Mouse (Mus musculus) cerebral cortex, adult 2 months (tissue): ENCODE data around the gene Macrod1.

Source experiments
- WGBS: fragments of 180-500 bp; shearing (Covaris S2); methylation state at CpG from one replicate; pipeline ENCODE4 v1.1.7; 2018; 5-methylcytosine and 5-hydroxymethylcytosine counted together

Gene Macrod1

DNA sequence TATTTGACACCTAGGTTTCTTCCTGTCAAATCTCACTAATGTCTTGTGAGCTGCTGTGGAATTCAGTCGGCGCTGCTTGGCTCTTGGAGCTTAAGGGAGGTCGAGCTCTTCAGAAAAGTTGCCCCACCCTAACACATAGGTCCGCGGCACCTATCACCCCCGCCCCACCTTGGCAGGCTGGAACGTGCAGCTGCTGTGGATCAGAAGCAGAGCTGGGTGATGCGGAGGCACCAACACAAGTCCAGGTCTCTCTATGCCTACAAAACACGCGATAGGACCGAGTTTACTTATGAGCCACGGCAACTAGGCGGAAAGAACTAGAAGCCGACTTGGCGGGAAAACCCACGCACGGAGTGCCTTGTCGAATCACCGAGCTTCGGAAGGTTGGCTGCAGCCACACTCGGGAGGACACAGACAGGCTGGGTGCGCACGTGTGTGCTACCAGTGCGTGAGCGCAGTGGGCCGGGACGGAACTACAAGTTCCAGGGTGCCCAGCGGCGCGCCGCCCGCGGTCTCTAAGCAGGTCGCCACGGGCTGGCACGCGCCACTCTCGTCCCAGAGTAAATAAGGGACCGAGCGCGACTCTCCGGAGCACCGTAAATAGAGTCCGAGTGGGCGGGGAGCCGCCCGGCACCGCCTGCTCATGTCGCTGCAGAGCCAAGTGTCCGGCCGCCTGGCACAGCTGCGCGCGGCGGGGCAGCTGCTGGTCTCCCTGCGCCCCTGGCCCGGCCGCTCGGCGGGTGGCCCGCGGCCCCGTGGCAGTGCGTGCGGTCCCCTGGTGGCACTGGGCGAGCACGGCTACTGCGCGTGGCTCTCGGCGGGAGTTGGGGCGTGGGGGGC is at the start of gene Macrod1:
Gene Macrod1, plus strand, starts transcription at position 563 of the 840 bp plus-strand sequence.
- under 1% methylated on average over 72 of the region's 72 CpGs for WGBS

DNA sequence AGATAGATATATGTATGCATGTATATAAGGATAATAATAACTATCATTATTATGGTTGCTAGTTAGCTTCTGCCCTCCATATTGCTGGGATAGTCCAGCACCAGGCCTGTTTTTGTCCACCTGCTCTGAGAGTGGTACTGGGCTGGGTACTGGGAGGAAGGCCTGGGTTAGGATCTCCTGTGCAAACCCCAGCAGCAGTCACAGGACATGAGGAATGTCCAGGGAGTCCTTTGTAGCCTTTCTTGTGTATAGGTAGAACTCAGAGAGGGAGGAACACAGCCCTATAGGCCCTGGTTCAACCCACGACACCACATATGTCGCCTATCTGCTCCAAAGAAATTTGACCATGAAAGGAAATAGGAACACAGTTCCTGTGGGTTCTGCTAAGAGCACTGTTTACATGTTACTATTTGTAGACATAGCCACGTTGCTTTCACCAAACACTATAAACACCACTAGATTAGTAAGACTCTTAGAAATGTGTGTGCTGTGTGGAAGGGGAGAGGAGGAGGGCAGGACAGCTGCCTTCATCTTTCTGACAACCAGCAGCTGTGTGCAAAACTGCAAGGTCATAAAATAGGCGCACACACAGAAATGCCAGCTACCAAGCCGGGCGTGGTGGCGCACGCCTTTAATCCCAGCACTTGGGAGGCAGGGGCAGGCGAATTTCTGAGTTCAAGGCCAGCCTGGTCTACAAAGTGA is 49.6 kb upstream of the Macrod1 start:
- WGBS = 78% methylated on average over 9 of the region's 9 CpGs

DNA sequence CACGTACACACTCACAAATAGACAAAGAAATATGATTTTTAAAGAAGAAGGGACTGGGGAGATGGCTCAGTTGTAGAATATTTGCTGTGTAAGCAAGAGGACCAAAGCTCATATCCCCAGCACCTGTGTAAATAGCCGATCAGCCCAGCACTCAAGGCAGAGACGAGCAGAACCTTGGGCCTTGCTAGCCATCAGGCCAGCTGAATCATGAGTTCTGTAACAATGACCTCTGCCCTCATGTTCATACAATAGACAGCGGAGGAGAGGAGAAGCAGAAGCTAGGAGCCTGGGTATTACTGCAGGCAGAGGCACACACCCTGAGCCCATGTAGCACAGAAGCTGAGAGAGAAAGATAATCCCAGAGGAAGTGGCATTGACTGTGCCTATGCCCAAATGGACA is 44.2 kb upstream of the Macrod1 start:
- WGBS = 88% methylated on average over 4 of the region's 4 CpGs

DNA sequence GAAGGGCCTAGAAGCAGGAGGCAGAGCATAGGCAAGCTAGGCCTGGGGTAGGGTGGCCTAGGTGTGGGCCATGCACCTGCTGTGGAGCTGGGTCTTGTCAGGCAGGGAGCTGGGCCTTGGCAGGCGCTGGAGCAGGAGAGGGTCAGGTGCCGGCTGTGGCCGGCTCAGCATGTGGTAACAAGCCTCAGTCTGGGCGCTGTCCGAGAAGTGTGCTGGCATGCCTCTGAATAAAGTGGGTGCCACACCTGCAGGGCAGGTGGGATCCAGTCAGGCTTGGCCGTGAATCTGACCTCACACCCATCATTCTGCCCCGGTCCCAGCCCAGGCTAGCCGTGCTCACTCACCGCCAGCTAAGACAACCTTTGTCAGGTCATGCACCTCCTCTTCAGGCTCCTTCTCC is 42.6 kb upstream of the Macrod1 start:
- 95% methylated on average over 9 of the region's 9 CpGs for WGBS

DNA sequence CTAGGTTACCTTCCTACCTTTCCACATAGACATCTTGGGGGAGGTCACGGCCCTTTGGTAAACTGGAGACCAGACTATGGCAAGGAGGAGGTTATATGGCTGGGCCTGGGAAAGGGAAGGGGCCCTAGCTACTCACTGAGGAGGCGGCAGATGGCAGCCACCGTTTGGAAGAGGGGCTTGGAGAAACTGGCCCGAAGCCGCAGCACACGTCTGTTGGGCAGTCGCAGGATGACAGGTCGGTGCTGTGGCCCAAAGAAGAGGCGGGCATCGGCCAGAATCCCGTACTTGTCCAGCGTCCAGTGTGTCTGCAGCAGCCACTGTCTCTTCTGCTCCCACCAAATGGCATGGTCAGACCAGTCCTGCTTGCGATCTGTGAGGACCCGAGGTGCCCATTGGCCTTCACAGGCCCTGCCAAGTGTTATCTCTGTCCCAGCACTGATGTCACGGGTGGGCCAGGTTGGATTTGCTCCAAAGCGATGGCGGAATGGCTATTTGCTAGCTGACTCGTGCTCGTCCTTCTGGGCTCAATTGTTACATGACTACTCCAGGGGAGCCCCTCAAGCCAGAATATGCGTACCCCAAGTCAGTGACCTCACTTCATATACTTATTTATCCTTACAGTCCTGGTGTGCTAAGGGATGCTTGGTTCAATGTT is 42.0 kb upstream of the Macrod1 start:
- WGBS = 95% methylated on average over 20 of the region's 20 CpGs

GRCm38 (mm10) chr19:7017541-7018457 is 38.8 kb upstream of the Macrod1 start:
- WGBS = 81% methylated on average over 12 of the region's 12 CpGs

DNA sequence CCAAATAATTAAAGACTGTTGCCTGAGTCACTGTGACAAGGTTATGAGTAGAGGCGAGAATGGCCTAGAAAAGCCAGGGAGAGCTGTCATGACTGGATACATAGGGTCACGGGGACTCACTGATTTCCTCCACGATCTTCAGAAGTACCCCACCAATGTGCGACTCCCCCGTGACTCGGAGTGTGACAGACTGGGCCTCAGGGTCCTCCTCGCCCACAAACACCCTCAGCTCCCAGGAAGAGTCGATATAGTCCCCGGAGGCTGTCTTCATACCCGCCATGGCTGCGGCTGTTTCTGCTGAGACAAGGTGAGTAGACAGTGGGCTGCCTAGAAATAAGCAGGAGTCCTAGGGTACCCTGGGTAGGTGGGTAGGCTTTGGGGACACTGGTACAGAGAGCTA is 38.1 kb upstream of the Macrod1 start:
- WGBS = 88% methylated on average over 11 of the region's 11 CpGs

GRCm38 (mm10) chr19:7019191-7019590 is 37.4 kb upstream of the Macrod1 start, which contains the start of gene Fermt3:
Fermt3 (minus strand) TSS chr19:7019469.
- WGBS = 75% methylated on average over 5 of the region's 5 CpGs

DNA sequence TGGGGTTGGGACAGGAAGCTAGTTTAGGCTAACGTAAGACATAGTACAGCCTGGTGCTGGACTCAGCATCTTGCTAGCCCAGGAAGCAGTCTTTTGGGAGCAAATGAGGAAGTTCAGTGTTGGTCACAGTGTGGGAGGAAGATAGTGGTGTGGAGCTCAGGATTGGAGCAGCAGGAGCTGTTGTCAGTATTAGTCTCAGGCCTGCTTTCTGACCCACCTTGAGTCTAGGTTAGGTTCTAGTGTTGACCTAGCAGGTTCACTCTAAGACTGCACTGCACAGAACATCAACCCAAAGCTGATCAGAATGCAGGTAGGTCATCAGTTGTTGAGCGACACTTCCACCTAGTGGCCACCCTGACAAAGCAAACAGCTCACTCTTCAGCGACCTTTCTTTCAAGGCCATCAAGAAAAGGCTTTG is 36.4 kb upstream of the Macrod1 start:
- WGBS = 45% methylated on average over 3 of the region's 3 CpGs

GRCm38 (mm10) chr19:7029531-7029930 is 27.1 kb upstream of the Macrod1 start:
- WGBS = 47% methylated on average over 5 of the region's 5 CpGs

- 94% methylated on average over 5 of the region's 5 CpGs for WGBS
Measured at GRCm38 (mm10) chr19:7034006-7034405, 22.6 kb upstream of the Macrod1 start.

GRCm38 (mm10) chr19:7039088-7039720 is 17.4 kb upstream of the Macrod1 start:
- 1% methylated on average over 35 of the region's 35 CpGs for WGBS

DNA sequence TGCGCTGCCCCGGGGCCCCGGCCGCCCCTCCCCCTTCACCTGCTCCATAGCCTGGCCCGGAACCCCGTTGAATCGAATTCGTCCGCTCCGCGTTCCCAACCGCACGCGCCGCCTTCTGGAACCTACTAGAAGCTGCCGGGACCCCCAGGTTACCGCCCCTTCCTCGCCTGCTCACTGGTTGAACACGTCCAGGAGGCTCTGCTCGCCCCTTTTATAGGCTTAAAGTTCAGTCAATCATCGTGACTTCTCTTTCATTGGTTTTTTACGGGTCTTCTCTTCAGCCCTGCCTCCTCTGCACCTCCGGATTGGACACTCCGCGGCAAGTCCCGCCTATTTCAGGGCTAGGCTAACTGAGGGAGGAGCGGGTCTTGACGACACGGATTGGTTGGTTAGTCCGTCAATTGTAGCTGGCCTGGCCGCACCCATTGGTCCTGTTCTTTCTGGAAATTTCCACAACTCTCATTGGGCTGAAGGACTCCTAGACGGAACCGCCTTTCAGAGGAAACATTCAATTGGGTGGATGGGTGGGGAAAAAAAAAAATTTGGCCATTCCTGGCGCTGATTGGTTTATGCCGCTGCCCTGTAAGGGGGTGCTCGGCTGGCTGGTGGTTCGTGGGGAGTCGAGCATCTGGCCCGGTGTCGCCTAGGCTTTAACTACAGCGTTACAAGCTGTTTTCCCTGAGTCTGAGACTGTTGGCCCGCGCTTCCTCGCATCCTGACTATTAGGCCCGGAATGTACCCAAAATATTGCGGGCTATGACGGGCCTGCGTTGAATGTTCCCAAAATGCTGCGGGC is 16.6 kb upstream of the Macrod1 start, which contains the start of gene Stip1:
Gene Stip1, minus strand, starts transcription at position 127 of the 796 bp plus-strand sequence.
- WGBS = under 1% methylated on average over 48 of the region's 49 CpGs

- WGBS = 18% methylated on average over 13 of the region's 13 CpGs
Measured at GRCm38 (mm10) chr19:7040637-7041130, 15.9 kb upstream of the Macrod1 start.

GRCm38 (mm10) chr19:7041171-7041570 is 15.4 kb upstream of the Macrod1 start:
- 76% methylated on average over 2 of the region's 2 CpGs for WGBS

- WGBS = 74% methylated on average over 4 of the region's 4 CpGs
Measured at GRCm38 (mm10) chr19:7044279-7044678, 12.3 kb upstream of the Macrod1 start.

DNA sequence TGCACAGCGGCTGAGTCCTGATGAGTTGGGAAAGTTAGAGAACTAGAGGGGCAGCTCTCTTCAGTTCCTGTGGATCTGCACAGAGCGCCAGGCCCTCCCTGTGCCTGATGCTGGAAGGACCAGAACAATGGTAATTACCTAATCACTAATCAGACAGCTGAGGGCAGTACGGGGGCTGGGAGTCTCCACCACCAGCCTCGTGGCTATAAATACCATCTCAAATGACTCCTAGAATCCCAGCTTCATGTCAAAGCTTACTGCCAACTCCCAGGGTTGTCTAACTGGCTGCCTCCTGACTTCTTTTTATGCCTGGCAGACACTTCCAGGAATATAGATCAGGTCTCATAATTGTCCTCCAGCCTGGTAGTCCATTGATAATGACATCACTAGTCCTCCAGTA is 11.9 kb upstream of the Macrod1 start:
- WGBS = 43% methylated on average over 4 of the region's 4 CpGs

GRCm38 (mm10) chr19:7053382-7053781 is 3.2 kb upstream of the Macrod1 start:
- 90% methylated on average over 4 of the region's 4 CpGs for WGBS

GRCm38 (mm10) chr19:7054772-7055171 is 1.8 kb upstream of the Macrod1 start:
- 70% methylated on average over 10 of the region's 10 CpGs for WGBS

DNA sequence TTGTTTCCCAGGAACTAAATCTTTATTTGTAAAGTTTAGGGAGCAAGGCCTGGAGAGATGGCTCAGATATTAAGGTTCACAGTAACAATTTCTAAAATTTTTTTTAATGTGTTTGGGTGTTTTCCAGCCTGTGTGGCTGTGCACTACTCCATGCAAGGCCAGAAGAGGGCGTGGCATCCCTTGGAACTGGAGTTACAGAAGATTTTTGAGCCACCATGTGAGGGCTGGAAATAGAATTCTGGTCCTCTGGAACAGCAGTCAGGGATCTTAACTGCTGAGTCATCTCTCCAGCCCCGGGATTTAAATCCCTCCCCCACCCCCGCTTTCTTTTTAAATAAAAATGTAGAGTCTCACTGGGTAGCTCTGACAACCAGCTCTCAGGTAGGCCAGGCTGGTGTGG is 1.4 kb upstream of the Macrod1 start:
- 35% methylated on average over 3 of the region's 3 CpGs for WGBS
